Mouse (Mus musculus) fibroblast of lung, adult 2 months (primary cell): ENCODE data around the gene Srd5a1.

Experiments used
- DNase-seq: peaks from one replicate; pipeline ENCODE4 v3.0.0-alpha.2; 2011; ENCODE audit warnings: low read depth

The Srd5a1 gene

GRCm38 (mm10) chr13:69541209-69541608 lies 70.0 kb downstream of the Srd5a1 start:
- no peak for DNase-seq

GRCm38 (mm10) chr13:69538327-69538726 lies 72.9 kb downstream of the Srd5a1 start:
- DNase-seq: no peak

GRCm38 (mm10) chr13:69537366-69537765 lies 73.9 kb downstream of the Srd5a1 start:
- DNase-seq: no peak

- no peak for DNase-seq
Measured at GRCm38 (mm10) chr13:69536021-69536420, 75.2 kb downstream of the Srd5a1 start.

DNA sequence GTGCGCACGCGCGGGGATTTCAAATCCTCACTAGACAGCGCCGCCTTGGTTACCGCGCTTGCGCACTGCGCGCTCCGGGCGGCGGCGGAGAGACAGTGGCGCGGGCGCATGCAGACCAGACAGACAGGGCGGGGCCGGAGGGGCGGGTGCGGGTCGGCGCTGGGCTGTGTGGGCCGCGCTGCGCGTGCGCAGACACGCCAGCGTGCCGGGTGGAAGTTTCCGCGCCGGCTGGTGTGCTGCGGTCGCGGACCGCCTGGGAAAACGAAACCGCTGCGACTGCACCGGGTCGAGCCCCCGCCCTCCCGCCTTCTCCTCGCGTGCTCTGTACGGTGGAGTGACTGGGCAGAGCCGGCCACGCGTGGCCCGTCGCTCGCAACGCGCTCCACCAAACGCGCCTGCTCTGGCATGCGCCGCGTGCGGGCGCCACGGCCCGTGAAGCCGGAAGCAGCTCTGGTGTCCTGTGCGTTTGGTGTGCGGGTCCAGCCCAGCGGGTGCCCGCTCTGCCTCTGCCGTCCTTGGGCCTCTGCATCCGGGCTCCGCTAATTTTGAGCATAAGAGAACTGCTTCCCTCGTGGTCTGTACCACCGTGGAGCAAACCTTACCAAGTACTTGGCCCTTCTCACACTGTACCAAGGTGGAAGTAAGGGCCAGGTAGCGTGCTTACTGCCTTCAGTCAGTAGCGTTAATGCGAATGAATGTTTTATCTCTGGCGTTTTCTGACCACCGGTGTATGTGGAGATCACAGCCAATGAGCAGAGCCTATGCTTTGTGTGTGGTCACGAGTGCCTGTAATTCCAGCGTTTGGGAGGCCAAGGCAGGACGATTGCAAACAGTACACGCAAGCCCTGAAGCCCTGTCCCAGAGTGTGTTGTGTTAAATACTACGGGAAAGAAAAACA lies 76.3 kb downstream of the Srd5a1 start:
- peak; percentile 89 for DNase-seq

DNA sequence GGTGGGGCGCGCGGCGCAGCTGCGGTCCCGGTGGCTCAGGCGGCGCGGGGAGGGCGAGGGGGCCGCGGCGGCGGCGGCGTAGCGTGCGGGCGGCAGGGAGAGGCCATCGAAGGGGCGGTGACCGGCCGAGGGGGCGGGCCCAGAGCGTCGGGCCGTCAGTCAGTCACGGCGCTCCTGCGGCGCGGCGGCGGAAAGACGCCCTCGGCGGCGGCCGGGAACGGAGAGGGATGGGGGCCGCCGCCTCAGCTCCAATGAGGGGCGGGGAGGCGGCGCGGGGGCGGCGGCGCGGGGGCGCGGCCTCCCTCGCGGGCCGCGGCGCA lies 76.9 kb downstream of the Srd5a1 start, which contains the start of gene Tent4a:
Gene Tent4a, minus strand, starts transcription at position 284 of the 320 bp plus-strand sequence.
- DNase-seq: no peak

DNA sequence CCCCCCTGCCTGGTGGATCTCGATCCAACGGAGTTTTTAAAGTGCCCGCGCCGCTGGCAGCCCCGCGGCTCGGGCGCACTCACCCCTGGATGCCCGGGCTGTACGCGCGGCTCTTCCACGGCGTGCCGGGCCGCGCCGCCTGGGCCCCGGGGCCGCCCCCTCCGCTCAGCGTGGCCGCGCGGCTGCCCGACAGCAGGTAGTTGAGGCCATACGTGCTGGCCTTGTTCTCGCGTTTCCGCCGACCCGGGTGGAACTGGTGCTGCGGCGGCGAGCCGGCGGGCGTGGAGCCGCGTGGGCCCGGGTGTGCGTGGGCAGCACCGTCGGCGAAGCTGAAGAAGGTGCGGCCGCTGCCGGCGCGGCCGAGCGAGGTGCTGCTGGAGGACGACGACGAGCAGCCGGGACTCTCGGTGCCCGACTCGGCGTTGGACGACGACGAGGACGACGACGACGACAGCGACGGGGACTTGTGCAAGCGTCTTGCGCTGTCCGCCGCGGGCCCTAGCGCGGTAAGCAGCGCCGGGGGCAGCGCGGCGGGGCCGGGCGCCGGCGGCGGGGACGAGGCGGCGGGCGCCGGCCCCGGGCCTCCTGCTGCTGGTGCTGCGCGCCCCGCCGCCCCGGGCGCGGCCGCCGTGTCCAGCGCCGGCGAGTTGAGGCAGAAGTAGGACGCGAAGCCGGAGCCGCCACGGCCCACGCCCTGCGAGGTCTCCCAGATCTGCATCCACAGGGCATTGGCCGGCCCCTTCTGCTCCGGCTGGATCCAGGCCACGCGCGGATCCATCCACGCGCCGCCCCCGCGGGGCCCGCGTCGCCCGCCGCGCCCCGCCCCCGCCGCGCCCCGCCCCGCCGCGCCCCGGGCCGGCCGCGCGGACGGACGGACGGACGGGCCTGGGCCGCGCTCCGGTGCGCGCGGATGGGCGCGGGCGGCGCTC lies 77.6 kb downstream of the Srd5a1 start, which contains the start of gene Nsun2:
Gene Nsun2, plus strand, starts transcription at position 342 of the 929 bp plus-strand sequence.
- DNase-seq: no peak

DNA sequence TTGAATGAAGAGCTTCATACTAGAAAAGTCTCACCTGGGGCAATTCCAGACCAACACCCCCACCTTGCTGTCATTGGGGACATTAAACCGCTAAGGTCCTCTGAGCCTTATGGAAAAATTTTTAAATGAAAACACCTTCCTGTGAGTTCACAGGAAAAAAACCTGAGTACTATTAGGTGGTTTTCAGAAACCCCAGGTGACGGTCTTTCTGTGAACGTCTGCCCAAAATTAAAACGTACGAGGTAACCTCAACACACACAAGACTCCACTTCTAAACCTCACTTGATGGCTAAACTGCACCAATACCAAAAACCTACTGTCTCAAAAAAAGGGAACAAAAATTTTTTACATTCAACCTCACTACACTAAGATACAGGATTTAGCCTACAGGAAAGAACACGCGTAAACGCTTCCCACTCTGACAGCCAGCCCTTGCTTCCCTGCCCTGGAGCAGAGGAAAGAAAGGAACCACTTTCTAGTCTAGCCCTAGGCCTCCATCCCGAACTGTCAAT lies 78.3 kb downstream of the Srd5a1 start:
- DNase-seq: no peak

DNA sequence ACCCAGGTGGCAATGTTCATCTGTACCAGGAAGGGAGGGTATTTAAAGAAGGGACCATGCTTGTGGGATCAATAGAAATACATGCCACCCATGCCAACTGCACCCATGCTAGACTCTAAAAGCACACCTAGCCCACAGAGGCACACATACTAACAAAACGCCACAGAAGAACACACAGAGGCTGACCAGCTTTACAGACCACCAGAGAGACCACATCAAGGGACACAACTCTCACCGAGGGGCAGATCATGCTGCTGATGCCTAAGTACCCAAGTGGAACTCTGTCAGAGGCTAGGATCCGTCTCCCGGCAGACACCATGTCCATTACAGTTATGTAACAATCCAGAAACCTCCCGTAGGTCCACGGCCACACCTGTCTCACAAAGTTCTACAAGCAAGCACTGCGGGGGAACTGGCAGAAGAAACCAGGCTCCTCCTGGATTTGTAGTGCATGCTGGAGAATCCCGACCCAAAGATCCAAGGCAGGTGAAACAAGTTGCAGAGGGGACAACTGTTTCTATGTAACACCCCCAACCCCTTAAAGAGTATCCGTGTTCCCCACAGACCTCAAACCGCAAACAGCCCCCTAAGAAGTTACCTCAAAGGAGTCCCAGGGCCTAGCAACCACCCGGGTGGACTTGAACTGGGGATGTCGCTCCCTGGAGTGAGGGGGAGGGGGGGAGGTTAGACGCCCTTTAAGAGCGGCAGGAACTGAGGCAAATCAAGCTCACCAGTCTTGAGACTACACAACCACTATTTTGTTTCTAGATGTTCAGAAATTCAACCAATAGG lies 78.9 kb downstream of the Srd5a1 start:
- DNase-seq: no peak

DNA sequence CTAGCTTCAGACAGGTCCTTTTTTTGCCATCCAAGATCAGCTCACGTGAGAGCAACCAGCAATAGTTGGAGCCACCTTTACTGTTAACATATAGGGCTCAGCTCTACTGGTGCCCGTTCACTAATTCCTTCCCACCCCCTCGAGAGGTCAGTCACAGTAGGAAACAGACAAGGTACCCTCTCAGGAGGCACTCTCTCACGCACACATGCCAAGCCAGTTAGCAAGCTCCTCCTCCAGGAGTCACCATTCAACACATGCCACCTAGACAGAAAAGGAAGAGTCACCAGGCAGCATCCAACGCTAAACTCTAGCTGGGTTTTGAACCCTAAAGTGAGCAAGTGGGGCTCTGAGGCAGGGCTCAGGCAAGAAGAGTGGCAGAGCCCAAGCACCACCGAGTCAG lies 79.8 kb downstream of the Srd5a1 start:
- DNase-seq: no peak

- no peak for DNase-seq
Measured at GRCm38 (mm10) chr13:69530951-69531350, 80.3 kb downstream of the Srd5a1 start.

- DNase-seq: no peak
Measured at GRCm38 (mm10) chr13:69530156-69530555, 81.1 kb downstream of the Srd5a1 start.

DNA sequence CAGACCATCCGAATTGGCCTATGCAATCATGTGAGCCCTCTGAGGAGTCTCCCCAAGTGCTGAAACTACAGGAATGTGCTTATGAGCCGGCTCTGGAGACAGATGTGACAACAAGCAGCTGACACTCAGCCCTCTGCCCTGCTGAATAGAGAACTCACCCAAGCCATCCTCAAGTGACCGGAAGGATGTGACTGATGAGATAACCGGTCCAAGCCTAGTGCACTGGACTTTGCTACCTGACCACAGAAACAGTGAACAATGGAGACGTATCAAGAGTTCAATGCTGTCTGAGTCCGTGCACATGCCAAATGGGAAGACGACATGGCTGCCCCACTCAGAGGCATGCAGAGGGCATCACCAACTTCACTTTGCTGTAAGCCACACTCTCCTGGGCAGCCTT lies 82.7 kb downstream of the Srd5a1 start:
- DNase-seq: no peak

- DNase-seq: no peak
Measured at GRCm38 (mm10) chr13:69525867-69526266, 85.4 kb downstream of the Srd5a1 start.

DNA sequence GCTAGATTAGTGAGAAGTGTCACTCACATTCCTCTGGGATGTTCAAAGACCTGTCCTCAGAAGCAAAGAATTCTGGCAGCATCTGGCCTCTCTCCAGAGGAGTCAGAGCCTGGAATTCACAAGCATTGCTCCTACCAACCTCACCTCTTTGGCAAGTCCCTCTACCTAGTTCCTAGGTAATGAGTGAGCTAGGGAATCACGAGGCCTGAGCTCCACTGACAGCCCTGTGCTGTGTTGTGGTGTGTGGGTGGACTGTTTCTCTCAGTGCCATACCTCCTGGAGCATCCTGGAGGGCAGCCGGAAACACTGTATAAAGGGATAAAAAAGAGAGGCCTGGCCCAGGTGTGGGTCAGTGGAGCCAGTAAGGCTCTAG lies 87.1 kb downstream of the Srd5a1 start:
- DNase-seq: no peak
